Mouse (Mus musculus) kidney, embryonic 15.5 days (tissue): ENCODE measurements around the gene Chrna3. TPM values are rescaled to one million over a fixed set of nuclear protein-coding genes. Genes with fewer than 3 reads are reported as not detected.
A peak's percentile ranks its signal among the peaks of the same experiment; 100 is the strongest.

Source experiments
- ATAC-seq: fragments of 200-750 bp; cut with Nextera tagmentation; replicated peaks from 2 replicates; pipeline ENCODE4 v1.8.0; 2017; ENCODE audit warnings: moderate TSS enrichment; ENCODE audit not compliant: low FRiP score
- H3K27ac ChIP-seq: fragments of 300-500 bp; sonication (generic); 2 replicates; pipeline ENCODE4 v1.5.1; 2015; ENCODE audit warnings: mild to moderate bottlenecking, inconsistent platforms
- H3K27me3 ChIP-seq: fragments of 300-500 bp; sonication (generic); 2 replicates; pipeline ENCODE4 v1.6.1; 2015; ENCODE audit warnings: inconsistent platforms
- H3K36me3 ChIP-seq: fragments of 300-500 bp; sonication (generic); 2 replicates; pipeline ENCODE4 v1.6.1; 2015; ENCODE audit warnings: inconsistent platforms
- H3K4me1 ChIP-seq: fragments of 300-500 bp; sonication (generic); 2 replicates; pipeline ENCODE4 v1.6.1; 2015; ENCODE audit warnings: inconsistent platforms
- H3K4me2 ChIP-seq: fragments of 300-500 bp; sonication (generic); 2 replicates; pipeline ENCODE4 v1.6.1; 2015; ENCODE audit warnings: moderate library complexity, mild to moderate bottlenecking, inconsistent platforms
- H3K4me3 ChIP-seq: fragments of 300-500 bp; sonication (generic); replicated peaks from 2 replicates; pipeline ENCODE4 v1.5.1; 2015; ENCODE audit warnings: mild to moderate bottlenecking, inconsistent platforms
- H3K9ac ChIP-seq: fragments of 300-500 bp; sonication (generic); 2 replicates; pipeline ENCODE4 v1.6.1; 2015; ENCODE audit warnings: mild to moderate bottlenecking, inconsistent platforms
- H3K9me3 ChIP-seq: fragments of 300-500 bp; sonication (generic); replicated peaks from 2 replicates; pipeline ENCODE4 v1.6.1; 2016; ENCODE audit warnings: inconsistent platforms
- WGBS: fragments of 180-500 bp; shearing (Covaris S2); methylation state at CpG from one replicate; pipeline ENCODE4 v1.1.7; 2015; ENCODE audit warnings: mixed read lengths; 5-methylcytosine and 5-hydroxymethylcytosine counted together
- polyA plus RNA-seq: library from polyadenylated mRNA; unstranded; fragments of >200 nt; fragmentation: Nextera tagmentation; extraction: Ambion mirVana; gene quantifications from 2 replicates; pipeline ENCODE4 v1.2.1, GENCODE M21; 2015

Chrna3 gene
- polyA plus RNA-seq, 1 experiment from 2014 or later = 1.6 TPM

GRCm38 (mm10) chr9:54990362-54990761 is 36.0 kb downstream of the Chrna3 start:
- Histone ChIP-seq H3K4me2 (no peak overlapping the region), H3K9me3 (no peaks in the 10 kb centered on the region), H3K36me3 (no peaks in the 10 kb centered on the region), H3K9ac (no peak overlapping the region), H3K27ac (no peak overlapping the region), H3K4me1 (no peaks in the 10 kb centered on the region), H3K4me3 (no peak overlapping the region), H3K27me3 (0 out of 2 replicates have a peak, but pooled peaks cover 4% of the 10 kb centered on the region)
- 86% methylated on average over 3 of the region's 3 CpGs for WGBS
- ATAC-seq = no peak

- 5% methylated on average over 7 of the region's 7 CpGs for WGBS
- no peak for ATAC-seq
- Histone ChIP-seq H3K4me2 (peak overlapping the region; percentile 96), H3K4me3 (peak overlapping the region; percentile 60), H3K9me3 (no peaks in the 10 kb centered on the region), H3K4me1 (peaks cover 19% of the 10 kb centered on the region), H3K27ac (no peak overlapping the region), H3K9ac (no peak overlapping the region), H3K36me3 (no peaks in the 10 kb centered on the region), H3K27me3 (peaks cover 63% of the 10 kb centered on the region)
Measured at GRCm38 (mm10) chr9:54982401-54982800, 44.0 kb downstream of the Chrna3 start.

GRCm38 (mm10) chr9:54981291-54982191 is 44.8 kb downstream of the Chrna3 start:
- peaks cover 63% of the 10 kb centered on the region for H3K27me3 ChIP-seq
- H3K4me2 ChIP-seq = peak overlapping the region; percentile 96
- H3K9ac ChIP-seq = peak overlapping the region; percentile 43
- no peaks in the 10 kb centered on the region for H3K9me3 ChIP-seq
- H3K27ac ChIP-seq = no peak overlapping the region
- peak overlapping the region; percentile 60 for H3K4me3 ChIP-seq
- 1% methylated on average over 83 of the region's 85 CpGs for WGBS
- peaks cover 19% of the 10 kb centered on the region for H3K4me1 ChIP-seq
- H3K36me3 ChIP-seq = no peaks in the 10 kb centered on the region
- peak; percentile 92 for ATAC-seq

- Histone ChIP-seq H3K27me3 (peaks cover 65% of the 10 kb centered on the region), H3K4me2 (peak within 1 kb of the TSS; percentile 96), H3K9me3 (no peaks in the 10 kb centered on the region), H3K4me1 (peaks cover 19% of the 10 kb centered on the region), H3K9ac (peak within 1 kb of the TSS; percentile 43), H3K36me3 (no peaks in the 10 kb centered on the region), H3K4me3 (peak within 1 kb of the TSS; percentile 60), H3K27ac (no peak within 1 kb of the TSS)
- WGBS = 74% methylated on average over 8 of the region's 8 CpGs
- no peak for ATAC-seq
Measured at GRCm38 (mm10) chr9:54980674-54981073, 45.7 kb downstream of the Chrna3 start, which contains the start of gene Chrna5. Gene Chrna5 (plus strand): TSS chr9:54980880.

- H3K27me3 ChIP-seq = no peaks in the 10 kb centered on the region
- no peaks in the 10 kb centered on the region for H3K36me3 ChIP-seq
- H3K9ac ChIP-seq = no peak overlapping the region
- H3K4me1 ChIP-seq = no peaks in the 10 kb centered on the region
- H3K4me2 ChIP-seq = no peak overlapping the region
- no peak for ATAC-seq
- H3K9me3 ChIP-seq = no peaks in the 10 kb centered on the region
- H3K27ac ChIP-seq = no peak overlapping the region
- H3K4me3 ChIP-seq = no peak overlapping the region
- WGBS = 70% methylated on average over 8 of the region's 8 CpGs
Measured at GRCm38 (mm10) chr9:54969972-54970637, 56.3 kb downstream of the Chrna3 start.

GRCm38 (mm10) chr9:54963669-54964068 is 62.7 kb downstream of the Chrna3 start:
- Histone ChIP-seq H3K4me3 (no peak overlapping the region), H3K9ac (no peak overlapping the region), H3K4me2 (no peak overlapping the region), H3K27me3 (no peaks in the 10 kb centered on the region), H3K36me3 (peaks cover 15% of the 10 kb centered on the region), H3K9me3 (no peaks in the 10 kb centered on the region), H3K27ac (no peak overlapping the region), H3K4me1 (no peaks in the 10 kb centered on the region)
- no peak for ATAC-seq

- peaks cover 39% of the 10 kb centered on the region for H3K36me3 ChIP-seq
- WGBS = 91% methylated on average over 4 of the region's 4 CpGs
- no peaks in the 10 kb centered on the region for H3K9me3 ChIP-seq
- no peaks in the 10 kb centered on the region for H3K4me1 ChIP-seq
- no peak overlapping the region for H3K4me2 ChIP-seq
- no peaks in the 10 kb centered on the region for H3K27me3 ChIP-seq
- no peak overlapping the region for H3K9ac ChIP-seq
- no peak for ATAC-seq
- no peak overlapping the region for H3K27ac ChIP-seq
- no peak overlapping the region for H3K4me3 ChIP-seq
Measured at GRCm38 (mm10) chr9:54961059-54961458, 65.3 kb downstream of the Chrna3 start.

Other genes starting within 250 kb of the Chrna3 start
- gene Ireb2, start 162.8 kb downstream of the Chrna3 start, polyA plus RNA-seq = 34.8 and 37.0 TPM in 2 replicates
- 9.0 and 9.5 TPM in 2 replicates for gene Hykk, start 109.3 kb downstream of the Chrna3 start, polyA plus RNA-seq
- gene Psma4, start 75.8 kb downstream of the Chrna3 start, polyA plus RNA-seq = 317 and 331 TPM in 2 replicates
- 1.4 TPM in 2 replicates for gene AY074887, start 75.6 kb downstream of the Chrna3 start, polyA plus RNA-seq
- 1.0 and 1.1 TPM in 2 replicates for gene Chrna5, start 45.7 kb downstream of the Chrna3 start, polyA plus RNA-seq
- 2.2 and 2.8 TPM in 2 replicates for gene Chrnb4, start 22.2 kb upstream of the Chrna3 start, polyA plus RNA-seq
- 30.2 and 33.7 TPM in 2 replicates for gene Ube2q2, start 122.3 kb upstream of the Chrna3 start, polyA plus RNA-seq
- gene Fbxo22, start 182.4 kb upstream of the Chrna3 start, polyA plus RNA-seq = 69.5 and 69.6 TPM in 2 replicates